Mouse (Mus musculus) midbrain, embryonic 14.5 days (tissue): Measurements from ENCODE around the gene Zscan26. TPM values are rescaled to one million over a fixed set of nuclear protein-coding genes. Genes with fewer than 3 reads are reported as not detected.

Experiments used
- ATAC-seq: fragments of 200-750 bp; cut with Nextera tagmentation; 2 replicates; pipeline ENCODE4 v1.8.0; 2017; ENCODE audit warnings: moderate number of reproducible peaks, moderate library complexity; ENCODE audit not compliant: low FRiP score, low TSS enrichment
- DNase-seq: peaks from one replicate; pipeline ENCODE4 v3.0.0-alpha.2; 2015
- H3K27ac ChIP-seq: fragments of 300-500 bp; sonication (generic); replicated peaks from 2 replicates; pipeline ENCODE4 v1.5.1; 2014; ENCODE audit warnings: mild to moderate bottlenecking, low read depth, low read length, moderate library complexity
- H3K27me3 ChIP-seq: fragments of 300-500 bp; sonication (generic); 2 replicates; pipeline ENCODE4 v1.6.1; 2014; ENCODE audit warnings: low read length, control low read depth, mixed read lengths; ENCODE audit not compliant: control insufficient read depth, insufficient read depth
- H3K36me3 ChIP-seq: fragments of 300-500 bp; sonication (generic); 2 replicates; pipeline ENCODE4 v1.6.1; 2014; ENCODE audit warnings: low read length, control low read depth; ENCODE audit not compliant: control insufficient read depth, insufficient read depth
- H3K4me1 ChIP-seq: fragments of 300-500 bp; sonication (generic); 2 replicates; pipeline ENCODE4 v1.6.1; 2014; ENCODE audit warnings: mild to moderate bottlenecking, antibody characterized with exemption, low read length, control low read depth; ENCODE audit not compliant: control insufficient read depth, insufficient read depth
- H3K4me2 ChIP-seq: fragments of 300-500 bp; sonication (generic); 2 replicates; pipeline ENCODE4 v1.6.1; 2014; ENCODE audit warnings: mild to moderate bottlenecking, low read length, moderate library complexity
- H3K4me3 ChIP-seq: fragments of 300-500 bp; sonication (generic); replicated peaks from 2 replicates; pipeline ENCODE4 v1.5.1; 2014; ENCODE audit warnings: low read depth, low read length
- H3K9ac ChIP-seq: fragments of 300-500 bp; sonication (generic); replicated peaks from 2 replicates; pipeline ENCODE4 v1.6.1; 2014; ENCODE audit warnings: mild to moderate bottlenecking, low read length, moderate library complexity
- H3K9me3 ChIP-seq: fragments of 300-500 bp; sonication (generic); 2 replicates; pipeline ENCODE4 v1.6.1; 2016; ENCODE audit warnings: low read length, control low read depth, mixed read lengths; ENCODE audit not compliant: control insufficient read depth
- WGBS: fragments of 180-500 bp; shearing (Covaris S2); extraction: QIAGEN DNeasy Blood & Tissue Kit; methylation state at CpG from one replicate; pipeline ENCODE4 v1.1.7; 2014; 5-methylcytosine and 5-hydroxymethylcytosine counted together
- polyA plus RNA-seq: library from polyadenylated mRNA; unstranded; fragments of >200 nt; fragmentation: Nextera tagmentation; extraction: Ambion mirVana; gene quantifications from 2 replicates; pipeline ENCODE4 v1.2.1, GENCODE M21; 2014

The Zscan26 gene
- polyA plus RNA-seq, 1 experiment from 2014 or later = 15.7 TPM

- Histone ChIP-seq H3K9ac (no peak overlapping the region), H3K4me3 (no peak overlapping the region), H3K4me1 (no peaks in the 10 kb centered on the region), H3K27me3 (no peaks in the 10 kb centered on the region), H3K4me2 (no peak overlapping the region), H3K9me3 (no peaks in the 10 kb centered on the region), H3K27ac (no peak overlapping the region), H3K36me3 (no peaks in the 10 kb centered on the region)
- WGBS = 75% methylated on average over 4 of the region's 4 CpGs
- ATAC-seq = no peak
- no peak for DNase-seq
Measured at GRCm38 (mm10) chr13:21415266-21415665, 38.3 kb downstream of the Zscan26 start.

- no peak overlapping the region for H3K9ac ChIP-seq
- H3K27me3 ChIP-seq = no peaks in the 10 kb centered on the region
- H3K4me2 ChIP-seq = no peak overlapping the region
- H3K27ac ChIP-seq = no peak overlapping the region
- H3K9me3 ChIP-seq = no peaks in the 10 kb centered on the region
- ATAC-seq (no peak), DNase-seq (no peak)
- H3K4me1 ChIP-seq = no peaks in the 10 kb centered on the region
- H3K36me3 ChIP-seq = no peaks in the 10 kb centered on the region
- no peak overlapping the region for H3K4me3 ChIP-seq
- 61% methylated on average over 15 of the region's 15 CpGs for WGBS
Measured at GRCm38 (mm10) chr13:21414231-21415212, 39.0 kb downstream of the Zscan26 start.

GRCm38 (mm10) chr13:21408805-21409459 is 44.6 kb downstream of the Zscan26 start:
- no peak for DNase-seq
- Histone ChIP-seq H3K27ac (peak overlapping the region; percentile 68), H3K27me3 (no peaks in the 10 kb centered on the region), H3K4me2 (peak overlapping the region; percentile 57), H3K4me3 (peak overlapping the region; percentile 41), H3K36me3 (no peaks in the 10 kb centered on the region), H3K9me3 (no peaks in the 10 kb centered on the region), H3K4me1 (peaks cover 2% of the 10 kb centered on the region), H3K9ac (peak overlapping the region; percentile 51)
- ATAC-seq = peak; percentile 34
- WGBS = 51% methylated on average over 11 of the region's 11 CpGs

GRCm38 (mm10) chr13:21407969-21408804 is 45.3 kb downstream of the Zscan26 start:
- peak; percentile 91 for DNase-seq
- ATAC-seq = peak; percentile 93
- Histone ChIP-seq H3K27ac (peak overlapping the region; percentile 68), H3K9me3 (no peaks in the 10 kb centered on the region), H3K27me3 (no peaks in the 10 kb centered on the region), H3K4me2 (peak overlapping the region; percentile 57), H3K4me1 (peaks cover 3% of the 10 kb centered on the region), H3K4me3 (peak overlapping the region; percentile 41), H3K9ac (peak overlapping the region; percentile 51), H3K36me3 (no peaks in the 10 kb centered on the region)
- 5% methylated on average over 27 of the region's 27 CpGs for WGBS

GRCm38 (mm10) chr13:21407341-21407740 is 46.2 kb downstream of the Zscan26 start:
- DNase-seq (no peak), ATAC-seq (no peak)
- H3K4me2 ChIP-seq = peak overlapping the region; percentile 57
- no peaks in the 10 kb centered on the region for H3K36me3 ChIP-seq
- no peak overlapping the region for H3K27ac ChIP-seq
- 85% methylated on average over 11 of the region's 11 CpGs for WGBS
- H3K4me3 ChIP-seq = 0 out of 2 replicates have a peak overlapping the region, but pooled peaks have one; percentile 41
- H3K27me3 ChIP-seq = no peaks in the 10 kb centered on the region
- no peak overlapping the region for H3K9ac ChIP-seq
- peaks cover 4% of the 10 kb centered on the region for H3K4me1 ChIP-seq
- H3K9me3 ChIP-seq = no peaks in the 10 kb centered on the region

GRCm38 (mm10) chr13:21402848-21403247 is 50.7 kb downstream of the Zscan26 start:
- Histone ChIP-seq H3K4me1 (peaks cover 16% of the 10 kb centered on the region), H3K27me3 (no peaks in the 10 kb centered on the region), H3K4me3 (peak overlapping the region; percentile 80), H3K4me2 (peak overlapping the region; percentile 77), H3K36me3 (peaks cover 12% of the 10 kb centered on the region), H3K27ac (no peak overlapping the region; the same call in 1 of the 2 replicates), H3K9me3 (no peaks in the 10 kb centered on the region), H3K9ac (peak overlapping the region; percentile 75; the same call in 1 of the 2 replicates)
- WGBS = 0% methylated on average over 2 of the region's 2 CpGs
- peak; percentile 62; the same call in 1 of the 2 replicates for ATAC-seq
- no peak for DNase-seq

- Histone ChIP-seq H3K27me3 (no peaks in the 10 kb centered on the region), H3K4me1 (peaks cover 16% of the 10 kb centered on the region), H3K9me3 (no peaks in the 10 kb centered on the region), H3K9ac (peak within 1 kb of the TSS; percentile 75), H3K36me3 (peaks cover 12% of the 10 kb centered on the region), H3K4me2 (peak within 1 kb of the TSS; percentile 77), H3K4me3 (peak within 1 kb of the TSS; percentile 80), H3K27ac (peak within 1 kb of the TSS; percentile 69)
- DNase-seq (peak; percentile 94), ATAC-seq (peak; percentile 95)
- under 1% methylated on average over 35 of the region's 35 CpGs for WGBS
Measured at GRCm38 (mm10) chr13:21402287-21402846, 51.2 kb downstream of the Zscan26 start, which contains the start of gene Zkscan3. TSS of gene Zkscan3 (minus strand) at chr13:21402755.
